Mouse (Mus musculus) left cerebral cortex, adult 18-20 months (tissue): ENCODE data around the gene Gatad2b. TPM values are rescaled to one million over a fixed set of nuclear protein-coding genes. Genes with fewer than 3 reads are reported as not detected.

Source experiments
- DNase-seq, 2 experiments: peaks; one replicate each; pipeline ENCODE4 v3.0.0; 2021 to 2022; ENCODE audit warnings: low spot score in 2 of 2, mixed read lengths in 1 of 2
- total RNA-seq, 2 experiments: library from RNA; stranded (reverse); gene quantifications; 2 replicates each; pipeline ENCODE4 v1.2.3; 2021

Gatad2b gene
- total RNA-seq, 2 experiments from 2014 or later = 86.6 to 91.2 TPM

DNA sequence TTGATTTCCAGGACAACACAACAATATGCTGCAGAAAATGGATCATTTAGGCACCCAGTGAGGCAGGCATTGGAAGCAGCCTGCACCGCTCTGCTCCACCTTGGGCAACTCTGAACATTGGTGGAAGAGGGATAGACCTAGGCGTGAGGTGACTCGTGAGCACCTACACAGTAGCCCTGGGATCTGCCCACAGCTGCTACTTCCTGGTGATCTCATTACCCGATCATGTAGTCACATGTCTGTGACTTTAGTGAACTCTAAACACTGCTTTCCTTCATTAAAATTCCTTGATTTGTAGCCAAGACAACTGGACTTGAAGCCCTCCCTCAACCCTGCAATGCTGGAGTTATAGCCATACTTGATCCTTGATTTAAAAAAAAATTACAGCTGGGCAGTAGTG lies 81.4 kb downstream of the Gatad2b start:
- DNase-seq = no peak

DNA sequence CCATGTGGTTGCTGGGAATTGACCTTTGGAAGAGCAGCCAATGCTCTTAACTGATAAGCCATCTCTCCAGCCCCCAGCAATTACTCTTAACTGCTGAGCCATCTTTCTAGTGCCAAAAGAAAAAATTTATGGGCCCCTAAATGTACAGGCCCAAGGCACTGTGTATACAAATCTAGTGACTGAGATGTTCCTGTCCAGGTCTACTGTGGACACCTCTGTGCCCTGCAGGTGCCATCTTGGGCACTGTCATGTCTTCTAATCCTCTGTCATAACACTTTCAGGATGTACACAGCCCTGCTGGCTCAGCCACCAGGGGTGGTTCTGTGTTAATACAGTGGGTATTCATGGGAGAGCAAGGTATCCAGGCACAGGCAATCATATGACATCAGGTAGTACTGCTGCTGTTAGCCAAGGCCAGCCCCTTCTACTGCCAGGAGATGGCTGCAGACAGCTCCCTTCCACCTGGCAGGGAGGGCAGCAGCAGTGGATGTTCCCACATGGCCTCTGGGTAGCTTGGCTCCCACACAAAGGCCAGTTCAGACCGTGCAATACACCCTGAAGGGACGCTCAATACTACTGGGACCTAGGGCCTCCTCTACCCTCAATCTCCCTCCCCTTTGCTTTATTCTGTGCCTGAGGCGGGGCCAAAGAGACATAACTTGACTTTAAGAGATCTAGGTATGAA lies 82.7 kb downstream of the Gatad2b start:
- no peak for DNase-seq

DNA sequence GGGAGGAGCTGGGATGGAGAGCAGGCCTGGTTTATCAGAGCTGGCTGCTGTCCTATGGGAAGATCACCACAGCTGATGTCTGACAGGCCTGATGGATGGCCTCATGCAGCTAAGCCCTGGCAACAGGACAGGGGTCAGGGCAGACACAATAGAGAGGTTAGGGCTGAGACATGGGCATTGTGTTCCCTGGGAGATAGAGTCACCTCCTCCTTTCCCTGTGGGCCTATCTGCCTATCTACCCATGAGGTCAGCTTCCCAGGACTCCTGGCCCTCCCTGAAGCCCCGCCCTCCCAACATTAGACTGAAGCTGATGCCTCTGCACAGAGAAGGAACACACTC lies 83.2 kb downstream of the Gatad2b start:
- DNase-seq = no peak

DNA sequence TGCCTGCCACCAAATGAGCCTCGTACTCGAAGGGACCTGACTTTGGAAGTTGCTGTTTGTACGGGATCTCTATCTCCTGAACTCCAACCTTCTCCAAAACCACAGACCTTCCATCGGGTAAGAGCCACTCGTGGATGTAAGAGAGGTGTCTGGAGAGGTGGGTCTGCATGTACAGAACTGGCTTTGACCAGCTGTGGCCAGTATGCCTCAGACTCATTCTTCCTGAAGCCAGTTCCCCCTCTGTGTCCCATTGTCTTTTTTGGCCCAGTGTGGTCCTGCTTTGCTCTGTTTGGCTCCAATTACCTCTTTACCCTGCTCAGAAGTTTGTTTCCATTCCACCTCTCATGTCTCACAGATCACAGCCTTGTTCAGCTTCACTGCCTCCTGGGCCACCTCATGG lies 85.5 kb downstream of the Gatad2b start:
- DNase-seq = no peak

DNA sequence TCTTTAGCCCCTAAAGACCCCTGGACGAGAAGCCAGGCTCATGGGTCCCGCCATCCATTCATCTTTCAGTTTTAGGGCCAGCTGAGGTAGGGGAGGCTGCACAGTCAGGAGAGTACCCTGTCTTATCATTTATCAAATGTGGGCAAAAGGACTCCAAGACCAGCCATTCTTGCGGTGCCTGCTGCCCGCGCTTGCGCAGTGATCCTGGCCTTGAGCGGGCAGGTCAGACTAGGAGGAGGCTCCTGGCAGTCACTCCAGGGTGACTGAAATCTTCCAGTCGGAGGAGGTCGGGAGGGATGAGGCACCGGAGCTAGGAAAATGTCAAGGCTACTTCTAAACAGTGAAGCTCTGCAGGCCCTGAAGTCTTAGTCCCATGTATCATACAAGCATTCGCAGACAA lies 88.7 kb downstream of the Gatad2b start:
- no peak for DNase-seq

DNA sequence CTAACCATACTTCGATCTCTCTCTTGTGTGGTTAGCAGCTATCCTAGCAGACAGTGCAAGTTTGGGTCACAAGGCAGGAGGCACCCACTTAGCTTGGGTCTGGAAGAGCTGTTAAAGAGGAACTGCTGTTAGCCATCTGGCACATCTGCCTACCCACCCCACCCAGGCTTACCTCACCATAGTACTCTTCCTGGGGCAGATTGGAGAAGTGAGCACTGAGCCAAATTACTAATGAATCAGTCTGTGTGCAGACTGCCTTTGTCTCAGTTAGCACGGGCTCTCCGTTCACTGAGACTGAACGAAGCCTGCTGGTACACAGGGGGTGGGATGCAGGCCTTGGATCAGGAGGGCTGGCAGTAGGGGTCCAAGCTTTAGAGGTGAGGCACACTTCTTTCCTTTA lies 90.7 kb downstream of the Gatad2b start:
- DNase-seq = no peak

DNA sequence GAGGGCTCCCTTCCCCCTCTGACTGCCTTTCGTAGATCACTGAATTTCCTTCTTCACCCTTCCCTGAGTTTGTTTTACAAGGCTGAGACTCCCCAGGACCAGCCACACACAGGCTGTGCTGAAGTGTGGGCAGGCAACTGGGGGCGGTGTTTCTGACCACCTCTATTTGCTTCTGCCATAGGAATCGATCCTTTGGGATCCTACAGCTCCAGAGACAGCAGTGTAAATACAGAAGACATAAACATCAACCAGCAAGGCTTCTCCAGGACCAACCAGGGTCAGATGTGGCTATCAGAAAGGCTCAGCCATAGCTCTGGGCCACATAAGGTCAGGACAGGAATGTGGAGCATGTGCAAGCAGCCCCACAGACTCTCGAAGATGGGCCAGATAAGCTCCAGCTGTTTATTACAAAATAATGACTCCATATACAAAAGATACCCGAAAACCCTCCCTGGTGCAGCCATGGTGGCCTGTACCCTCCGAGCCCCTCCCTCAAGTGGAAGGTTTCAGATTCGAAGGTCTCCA lies 91.9 kb downstream of the Gatad2b start:
- DNase-seq = no peak

DNA sequence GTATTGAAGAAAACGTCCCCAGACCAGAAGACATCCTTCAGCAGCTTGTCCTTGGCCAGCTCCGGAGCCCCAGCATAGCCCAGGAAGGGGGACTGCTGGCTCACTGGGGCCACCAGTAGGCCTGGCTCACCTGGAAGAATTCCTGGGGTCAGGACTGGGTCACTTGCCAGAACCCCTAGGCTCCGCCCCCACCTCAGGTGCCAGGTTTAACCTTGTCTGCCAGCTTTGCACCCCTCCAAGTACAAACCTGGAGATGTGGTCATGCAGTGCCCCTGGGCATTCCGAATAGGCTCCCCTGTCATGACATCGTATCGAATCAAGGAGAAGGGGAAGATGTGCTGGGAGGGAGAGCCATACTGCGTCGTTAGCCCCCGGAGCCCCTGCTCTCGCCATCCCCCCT lies 93.8 kb downstream of the Gatad2b start:
- no peak for DNase-seq

DNA sequence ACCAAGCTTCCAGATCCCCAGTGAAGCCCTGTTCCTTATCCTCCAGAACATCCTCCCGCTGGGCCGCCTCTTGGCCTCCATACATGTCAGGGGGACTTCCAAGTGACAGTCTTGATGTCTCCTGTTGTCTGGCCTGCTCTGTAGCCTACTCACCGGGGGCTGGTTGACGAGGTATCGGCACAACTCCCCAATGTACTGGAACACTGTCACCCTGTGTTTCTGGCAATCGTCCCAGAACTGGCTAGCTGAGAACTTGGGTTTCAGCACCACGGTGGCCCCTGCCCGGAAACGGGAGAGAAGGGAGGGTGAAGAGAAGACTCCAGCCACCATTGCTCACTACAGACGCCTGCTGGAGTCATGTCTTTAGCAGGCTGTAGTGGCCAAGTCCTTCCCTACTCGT lies 94.5 kb downstream of the Gatad2b start:
- DNase-seq = peak in 1 of 2 experiments; percentile 35

DNA sequence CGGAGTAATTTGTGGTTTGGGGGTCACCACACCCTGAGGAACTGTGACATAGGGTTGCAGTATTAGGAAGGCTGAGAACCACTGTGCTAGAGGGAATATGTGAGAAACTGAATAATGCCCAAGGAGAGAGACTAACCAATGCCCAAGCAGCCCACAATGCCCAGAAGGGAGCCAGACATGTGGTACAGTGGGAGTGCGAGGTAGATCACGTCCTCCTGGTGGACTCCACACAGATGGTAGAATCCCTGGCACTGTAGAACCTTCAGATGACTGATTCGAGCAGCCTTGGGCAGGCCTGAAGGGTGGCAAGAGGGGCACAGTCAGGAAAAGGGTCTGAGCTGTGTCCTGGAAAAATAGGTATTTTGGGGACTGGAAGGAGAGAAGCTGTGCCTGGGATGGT lies 95.2 kb downstream of the Gatad2b start:
- no peak for DNase-seq

DNA sequence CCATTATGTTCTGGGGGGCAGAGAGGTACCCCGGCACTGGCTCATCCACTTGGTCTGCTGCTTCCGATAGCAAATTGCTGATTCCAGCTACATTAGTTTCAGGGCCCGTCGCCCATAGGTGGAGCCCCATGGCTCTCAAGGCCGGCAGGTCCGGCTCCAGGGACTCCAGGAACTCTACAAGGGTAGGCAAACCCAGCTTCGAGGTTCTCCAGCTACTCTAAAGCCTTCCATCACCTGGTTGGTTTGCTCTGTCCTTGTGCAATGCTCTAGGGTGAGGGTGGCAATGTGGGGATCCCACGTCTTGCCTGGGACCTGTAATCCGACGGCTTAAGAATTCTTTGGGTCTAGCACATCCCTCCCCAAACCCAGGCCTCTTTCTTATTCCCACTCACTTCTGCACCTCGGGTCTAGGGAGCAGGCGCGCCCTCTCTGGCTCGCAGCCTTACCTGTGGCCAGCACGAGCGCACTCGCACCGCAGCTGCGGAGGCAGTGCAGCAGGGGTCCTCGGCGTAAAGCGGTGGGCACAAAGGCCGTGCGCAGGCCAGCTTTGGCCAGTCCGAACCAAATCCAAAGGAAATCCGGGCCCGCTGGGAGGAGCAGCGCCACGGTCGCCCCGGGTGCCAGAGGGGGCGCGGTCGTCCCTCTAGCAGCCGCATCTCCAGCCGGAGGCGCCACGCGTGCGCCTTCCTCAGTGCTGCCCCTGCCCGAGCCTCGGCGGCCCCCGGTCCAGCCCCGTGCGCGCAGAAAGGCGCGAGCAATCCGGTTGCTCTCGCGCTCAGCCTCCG lies 95.9 kb downstream of the Gatad2b start:
- peak in 1 of 2 experiments; percentile 52 for DNase-seq

DNA sequence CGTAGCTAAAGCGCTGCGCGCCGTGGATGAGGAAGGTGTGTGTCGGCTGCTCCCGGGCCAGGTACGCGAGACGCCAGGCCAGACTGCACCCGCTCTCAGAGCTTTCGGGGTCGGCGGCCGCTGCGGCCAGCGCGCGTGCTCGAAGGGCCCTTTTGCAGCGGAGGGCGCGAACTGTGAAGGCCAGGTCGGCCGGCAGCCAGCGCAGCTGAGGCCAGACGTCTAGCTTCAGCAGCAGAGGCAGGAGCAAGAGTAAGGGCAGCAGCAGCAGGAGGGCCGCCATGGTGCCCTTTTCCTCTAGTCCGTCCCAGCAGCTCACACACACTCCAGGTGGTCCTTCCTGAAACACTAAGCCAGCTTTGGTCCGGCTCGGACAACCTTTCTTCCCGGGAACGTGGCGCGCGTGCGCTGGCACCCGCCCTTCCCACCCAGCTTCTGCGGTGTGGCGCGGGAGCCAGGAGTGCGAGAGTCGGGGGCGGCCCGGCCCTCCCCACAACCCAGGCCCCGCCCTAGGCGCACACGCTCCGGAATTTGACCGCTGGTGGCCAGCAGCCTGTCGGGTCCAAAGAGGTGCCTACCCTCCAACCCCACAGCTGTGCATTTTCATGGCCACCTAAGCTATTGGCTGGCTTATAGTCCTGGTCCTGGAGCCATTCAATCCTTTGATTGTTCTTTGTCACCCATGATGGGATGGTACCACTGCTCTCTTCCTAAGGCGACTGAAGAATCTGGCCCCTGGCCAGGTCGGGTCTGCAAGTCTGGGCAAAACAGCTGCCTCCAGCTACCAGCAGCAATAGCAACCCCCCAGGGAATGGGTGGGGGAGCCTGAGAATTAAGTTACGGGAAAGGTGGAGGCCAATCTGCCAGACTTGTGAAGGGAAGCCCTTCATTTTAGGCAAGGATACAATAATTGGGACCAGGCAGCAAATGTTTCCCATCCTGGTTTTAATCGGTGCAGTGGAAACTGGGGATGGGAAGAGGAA lies 96.8 kb downstream of the Gatad2b start, which contains the start of gene Slc27a3:
Slc27a3 (minus strand) TSS at position 428 of the 980 bp plus-strand sequence.
- DNase-seq = peak; percentile 26 to 45

DNA sequence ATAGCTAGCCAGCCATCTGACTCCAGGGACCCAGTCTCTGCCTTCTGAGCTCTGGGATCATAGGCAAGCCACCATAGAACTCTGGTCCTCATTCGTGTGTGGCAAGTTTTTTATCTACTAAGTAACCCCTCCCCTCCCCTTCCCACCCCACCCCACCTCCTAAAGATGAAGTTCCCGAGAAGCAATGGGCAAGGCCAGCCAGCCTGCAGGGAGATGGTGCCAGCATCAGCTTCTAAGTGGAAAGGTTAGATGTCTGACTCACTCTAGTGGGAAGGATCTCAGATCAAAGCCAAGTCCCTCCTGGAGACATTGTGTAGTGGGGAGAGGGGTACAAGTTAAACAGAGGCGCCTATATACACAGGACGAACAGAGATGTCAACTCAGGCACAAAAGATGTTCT lies 98.0 kb downstream of the Gatad2b start:
- no peak for DNase-seq

DNA sequence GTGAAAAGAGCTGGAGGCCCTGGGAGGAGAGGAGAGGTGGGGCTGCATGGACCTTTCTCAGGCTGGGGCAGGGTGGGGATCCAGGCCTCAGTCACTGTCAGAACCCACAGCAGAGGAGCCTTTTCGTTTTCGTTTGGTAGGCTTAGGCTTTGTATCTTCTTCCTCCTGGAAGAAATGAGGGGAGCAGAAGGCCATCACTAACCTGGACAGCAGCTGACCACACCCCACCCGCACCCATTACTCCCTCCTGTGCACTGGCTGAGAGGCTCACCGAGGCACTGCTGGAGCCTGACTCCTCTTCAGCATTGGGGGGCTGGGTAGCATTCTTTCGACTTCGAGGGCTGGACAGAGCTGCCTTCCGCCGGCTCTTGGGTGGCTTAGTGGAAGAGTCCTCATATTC lies 99.0 kb downstream of the Gatad2b start:
- no peak for DNase-seq

DNA sequence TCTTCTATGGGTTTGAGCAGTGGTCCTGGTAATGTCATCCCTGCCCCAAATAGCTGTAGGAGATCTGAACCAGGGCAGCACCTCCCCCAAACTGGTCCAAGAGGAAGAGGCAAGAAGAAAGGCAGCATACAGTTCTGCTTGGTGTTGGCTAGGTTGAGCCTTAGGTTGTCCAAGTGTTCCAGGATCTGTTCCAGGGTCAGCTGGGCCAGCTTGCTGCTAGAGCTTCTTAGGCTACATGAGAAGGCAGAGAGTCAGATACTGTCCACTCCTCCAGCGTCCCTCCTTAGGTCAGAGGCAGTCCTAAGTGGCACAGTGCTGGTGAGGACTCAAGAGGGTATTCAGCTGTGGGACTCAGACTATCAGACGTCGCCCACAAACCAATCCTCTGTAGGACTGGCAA lies 99.7 kb downstream of the Gatad2b start:
- no peak for DNase-seq

DNA sequence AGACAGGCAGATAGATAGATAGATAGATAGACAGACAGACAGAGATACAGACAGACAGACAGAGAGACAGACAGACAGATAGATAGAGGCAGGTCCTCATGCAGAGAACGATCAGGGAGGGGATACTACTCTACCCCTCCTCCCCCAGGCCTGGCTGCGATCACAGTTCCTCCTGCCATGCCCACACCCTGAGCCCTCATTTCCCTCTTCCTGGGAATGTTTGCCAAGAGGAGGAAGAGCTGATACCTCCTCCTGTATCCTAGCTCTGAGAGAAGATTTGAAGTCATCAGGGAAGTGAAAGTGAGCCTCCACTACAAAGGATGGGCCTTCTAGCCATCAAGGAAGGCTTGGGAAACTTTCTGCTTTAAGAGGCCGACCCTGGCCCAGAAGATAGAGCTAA lies 102.7 kb downstream of the Gatad2b start:
- no peak for DNase-seq

DNA sequence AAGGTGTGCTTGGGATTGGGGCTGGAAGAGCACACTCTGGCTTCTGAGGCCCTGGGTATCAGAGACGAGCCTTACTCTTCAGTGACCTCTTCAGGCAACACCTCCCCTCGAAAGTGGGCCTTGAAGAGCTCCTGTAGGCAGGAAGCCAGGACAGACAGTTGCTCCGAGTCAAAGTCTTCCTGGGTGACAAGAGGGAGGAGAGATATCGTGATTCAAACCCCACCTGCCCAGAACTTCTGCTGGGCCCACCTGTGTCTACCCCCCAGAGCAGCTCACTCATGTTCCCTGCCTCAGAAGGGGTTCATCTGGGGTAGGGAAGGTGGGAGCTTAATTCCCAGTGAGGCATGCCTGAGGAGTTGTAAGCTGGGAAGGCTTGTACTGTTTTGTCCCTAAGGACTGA lies 108.0 kb downstream of the Gatad2b start:
- no peak for DNase-seq

DNA sequence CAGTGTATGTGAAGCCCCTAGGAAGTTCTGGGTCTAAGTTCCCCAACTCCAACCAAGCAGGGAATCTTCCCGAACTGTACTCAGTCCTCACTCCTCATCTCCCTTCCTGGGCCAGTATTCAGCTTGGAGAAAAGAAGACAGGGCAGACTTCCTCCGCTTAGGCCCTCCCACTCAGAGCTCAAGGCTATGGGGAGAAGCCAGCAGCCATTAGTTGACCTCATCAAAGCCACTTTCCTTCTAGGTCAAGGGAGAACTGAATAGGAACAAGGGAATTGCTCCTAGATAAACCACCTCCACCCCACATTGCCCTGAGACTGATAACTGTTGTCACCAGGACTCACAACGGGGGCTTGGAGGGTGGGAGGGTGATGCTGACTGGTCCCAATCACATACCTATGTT lies 111.1 kb downstream of the Gatad2b start:
- DNase-seq = no peak

DNA sequence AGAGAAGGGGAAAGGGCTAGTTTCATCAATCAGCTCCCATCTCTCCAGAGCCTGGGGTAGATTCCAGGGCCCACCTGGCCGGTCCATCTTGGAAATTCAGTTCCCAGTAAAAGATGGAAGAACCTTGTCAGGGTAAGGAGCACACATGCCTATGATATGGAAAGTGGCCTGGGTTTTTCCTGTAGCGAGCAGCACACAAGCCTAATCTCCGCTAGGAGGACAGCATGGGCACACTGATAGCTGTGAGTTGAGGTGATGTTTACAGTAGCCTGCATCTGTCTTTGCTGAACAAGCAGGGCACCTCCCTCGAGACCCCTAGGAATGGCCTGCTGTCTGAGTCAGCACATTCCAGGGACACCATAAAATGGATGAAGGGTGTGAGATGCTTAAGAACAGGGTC lies 111.6 kb downstream of the Gatad2b start:
- DNase-seq = no peak

DNA sequence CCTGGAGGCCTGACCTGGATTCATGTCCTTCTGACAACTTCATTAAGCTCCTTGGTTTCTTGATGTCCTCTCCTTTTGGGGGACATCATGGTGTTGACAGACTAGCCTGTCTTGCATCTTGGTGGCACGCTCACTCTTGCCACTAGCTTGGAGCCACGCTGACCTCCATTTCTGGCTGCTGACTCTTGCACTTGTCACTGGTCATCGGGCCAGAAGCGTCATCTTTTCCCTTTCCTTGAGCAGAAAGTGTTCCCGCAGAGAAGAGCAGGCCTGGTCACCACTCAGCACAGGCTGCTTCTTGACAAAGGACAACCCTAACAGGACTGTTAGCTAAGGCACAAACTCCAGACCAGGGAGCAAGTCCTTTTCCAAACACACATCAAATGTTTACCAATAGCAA lies 113.4 kb downstream of the Gatad2b start:
- DNase-seq = no peak

DNA sequence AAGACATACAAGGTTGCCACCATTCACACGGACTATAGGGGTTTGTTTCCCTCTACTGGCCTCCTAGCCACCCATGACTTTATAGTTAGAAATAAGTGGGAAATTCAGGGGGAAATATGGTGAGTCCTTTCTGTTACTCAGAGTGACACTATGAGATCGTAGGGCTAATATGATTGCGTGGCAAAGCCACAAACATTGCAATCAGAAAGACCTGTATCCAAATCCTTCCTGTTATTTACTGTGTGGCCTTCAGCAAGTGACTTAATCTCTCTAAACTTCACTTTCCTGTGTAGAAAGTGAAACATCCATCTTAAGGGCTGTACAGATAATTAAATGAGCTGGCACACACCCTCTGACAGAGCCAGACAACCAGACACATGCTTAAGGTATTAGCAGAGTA lies 115.7 kb downstream of the Gatad2b start:
- no peak for DNase-seq
